Mouse (Mus musculus): Measurements from ENCODE around the gene Mmp14. TPM values are rescaled to one million over a fixed set of nuclear protein-coding genes. Genes with fewer than 3 reads are reported as not detected.

The Mmp14 gene
- total and polyA plus RNA-seq, 2 experiments from 2014 or later: 41.8 to 46.4 TPM

DNA sequence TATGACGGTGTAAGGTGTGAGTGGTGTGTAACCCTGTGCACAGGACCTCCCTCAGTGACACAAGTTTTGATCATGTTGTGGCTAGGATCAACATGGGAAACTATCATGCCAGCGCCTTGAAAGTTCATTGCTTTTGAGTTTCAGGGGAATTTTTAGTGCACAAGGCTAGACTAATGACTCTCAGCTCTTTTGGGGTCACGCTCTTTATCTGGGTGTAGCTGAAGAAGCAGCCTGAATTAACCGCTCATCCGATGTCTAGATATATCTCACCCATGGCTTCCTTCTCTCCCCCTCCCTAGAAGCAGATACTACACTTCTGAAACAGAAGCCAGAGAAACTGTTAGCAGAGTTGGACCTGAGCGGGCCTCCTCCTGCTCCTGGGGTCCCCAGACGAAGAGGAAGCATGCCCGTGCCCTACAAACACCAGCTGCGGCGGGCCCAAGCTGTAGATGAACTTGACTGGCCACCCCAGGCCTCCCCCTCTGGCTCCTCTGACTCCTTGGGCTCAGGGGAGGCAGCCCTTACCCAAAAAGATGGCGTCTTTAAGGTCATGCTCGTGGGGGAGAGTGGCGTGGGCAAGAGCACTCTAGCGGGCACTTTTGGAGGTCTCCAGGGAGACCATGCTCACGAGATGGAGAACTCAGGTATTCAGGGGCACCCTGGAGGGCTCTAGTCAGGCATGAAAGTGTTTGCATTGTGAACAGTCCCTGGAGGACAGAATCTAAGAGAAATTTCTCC lies 45.9 kb downstream of the Mmp14 start:
- 59% methylated on average over 15 of the region's 15 CpGs for WGBS
- no peaks in the 10 kb centered on the region; the same call in 1 of the 2 replicates for H3K36me3 ChIP-seq (ENCODE audit: insufficient read depth, low read length)
- H3K4me1 ChIP-seq (ENCODE audit: insufficient read depth, low read length): peaks cover 9% of the 10 kb centered on the region
- H3K4me2 ChIP-seq (ENCODE audit: low read depth, low read length, poor library complexity, severe bottlenecking): peak overlapping the region; percentile 85
- no peaks in the 10 kb centered on the region for H3K27me3 ChIP-seq (ENCODE audit: insufficient read depth, low read length)
- TF ChIP-seq CTCF (IDR thresholded peaks at IDR 0.05): no peak
- peak overlapping the region; percentile 74; the same call in 1 of the 2 replicates for H3K9ac ChIP-seq (replicated peaks; ENCODE audit: low read length, poor library complexity, severe bottlenecking)
- no peak overlapping the region for H3K27ac ChIP-seq (ENCODE audit: low read depth, low read length)
- no peak for DNase-seq (ENCODE audit: low spot score)
- no peaks in the 10 kb centered on the region for H3K9me3 ChIP-seq (ENCODE audit: low read length)
- H3K4me3 ChIP-seq (ENCODE audit: low read depth, low read length): peak overlapping the region; percentile 63
- no peak for ATAC-seq (ENCODE audit: low FRiP score)

DNA sequence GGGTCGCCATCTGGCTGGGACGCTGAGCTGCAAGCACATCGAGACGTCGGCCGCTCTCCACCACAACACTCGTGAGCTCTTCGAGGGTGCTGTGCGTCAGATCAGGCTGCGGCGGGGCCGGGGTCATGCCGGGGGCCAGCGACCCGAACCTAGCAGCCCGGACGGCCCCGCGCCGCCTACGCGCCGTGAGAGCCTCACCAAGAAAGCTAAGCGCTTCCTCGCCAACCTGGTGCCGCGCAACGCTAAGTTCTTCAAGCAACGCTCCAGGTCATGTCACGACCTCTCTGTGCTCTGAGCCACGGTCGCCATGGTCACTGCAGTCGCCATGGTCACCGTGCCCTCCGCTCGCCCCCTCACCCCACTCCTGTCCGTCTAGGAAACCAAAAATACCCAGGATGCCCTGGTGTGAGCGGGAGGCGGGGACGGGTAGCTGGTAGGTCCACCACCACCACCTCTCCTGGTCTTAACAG lies 48.1 kb downstream of the Mmp14 start:
- 11% methylated on average over 40 of the region's 40 CpGs for WGBS
- no peak for TF ChIP-seq CTCF (IDR thresholded peaks at IDR 0.05)
- Histone ChIP-seq H3K4me3 (ENCODE audit: low read depth, low read length) (peak overlapping the region; percentile 25), H3K9me3 (ENCODE audit: low read length) (no peaks in the 10 kb centered on the region), H3K27me3 (ENCODE audit: insufficient read depth, low read length) (no peaks in the 10 kb centered on the region), H3K4me1 (ENCODE audit: insufficient read depth, low read length) (peaks cover 9% of the 10 kb centered on the region), H3K27ac (ENCODE audit: low read depth, low read length) (no peak overlapping the region), H3K9ac (replicated peaks; ENCODE audit: low read length, poor library complexity, severe bottlenecking) (peak overlapping the region; percentile 52), H3K36me3 (ENCODE audit: insufficient read depth, low read length) (no peaks in the 10 kb centered on the region; the same call in 1 of the 2 replicates), H3K4me2 (ENCODE audit: low read depth, low read length, poor library complexity, severe bottlenecking) (peak overlapping the region; percentile 49)
- DNase-seq (ENCODE audit: low spot score) (peak; percentile 19), ATAC-seq (ENCODE audit: low FRiP score) (no peak)

DNA sequence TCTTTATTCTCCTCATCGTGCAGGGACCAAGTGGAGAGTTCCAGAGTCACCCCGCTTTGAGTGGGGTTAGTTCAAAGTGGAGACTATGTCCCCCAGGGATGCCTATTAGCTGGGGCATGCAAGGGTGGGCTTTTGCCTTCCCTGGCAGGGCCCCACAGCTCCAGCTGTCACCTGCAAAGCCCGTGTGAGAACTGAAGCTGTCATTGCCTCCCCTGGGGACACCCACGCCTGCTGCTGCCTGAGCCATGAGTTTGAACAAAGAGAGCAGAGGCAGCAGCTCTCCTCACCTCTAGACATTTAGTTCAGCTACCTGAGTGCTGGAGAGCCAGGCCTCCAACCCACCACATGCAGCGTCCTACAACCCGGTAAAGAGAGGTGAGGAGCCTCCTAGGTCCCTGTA lies 49.3 kb downstream of the Mmp14 start:
- 68% methylated on average over 6 of the region's 6 CpGs for WGBS
- Histone ChIP-seq H3K36me3 (ENCODE audit: insufficient read depth, low read length) (no peaks in the 10 kb centered on the region; the same call in 1 of the 2 replicates), H3K27me3 (ENCODE audit: insufficient read depth, low read length) (no peaks in the 10 kb centered on the region), H3K4me1 (ENCODE audit: insufficient read depth, low read length) (peaks cover 5% of the 10 kb centered on the region), H3K9me3 (ENCODE audit: low read length) (no peaks in the 10 kb centered on the region), H3K9ac (replicated peaks; ENCODE audit: low read length, poor library complexity, severe bottlenecking) (no peak overlapping the region), H3K27ac (ENCODE audit: low read depth, low read length) (no peak overlapping the region), H3K4me2 (ENCODE audit: low read depth, low read length, poor library complexity, severe bottlenecking) (no peak overlapping the region), H3K4me3 (ENCODE audit: low read depth, low read length) (no peak overlapping the region)
- TF ChIP-seq CTCF (IDR thresholded peaks at IDR 0.05): no peak
- DNase-seq (ENCODE audit: low spot score) (no peak), ATAC-seq (ENCODE audit: low FRiP score) (no peak)

DNA sequence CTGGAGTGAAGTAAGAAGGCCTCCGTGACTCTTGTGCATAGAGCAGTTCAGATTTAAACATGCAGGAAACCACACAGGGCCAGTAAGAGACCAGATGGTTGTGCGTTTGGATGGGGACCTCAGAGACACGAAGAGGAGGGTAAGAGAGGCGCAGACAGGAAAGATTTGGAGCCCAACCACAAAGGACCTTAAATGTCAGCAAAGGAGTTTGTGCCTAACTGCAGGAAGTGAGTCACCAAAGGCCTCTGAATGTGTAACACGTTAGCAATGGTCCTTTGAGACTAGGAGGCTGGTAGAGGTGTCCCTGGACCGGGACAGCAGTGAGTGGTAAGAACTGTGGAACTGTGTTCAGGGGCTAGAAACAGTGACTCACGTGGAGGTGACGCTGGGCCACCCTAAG lies 50.0 kb downstream of the Mmp14 start:
- H3K4me2 ChIP-seq (ENCODE audit: low read depth, low read length, poor library complexity, severe bottlenecking): no peak overlapping the region
- no peak for TF ChIP-seq CTCF (IDR thresholded peaks at IDR 0.05)
- DNase-seq (ENCODE audit: low spot score) (no peak), ATAC-seq (ENCODE audit: low FRiP score) (no peak)
- H3K36me3 ChIP-seq (ENCODE audit: insufficient read depth, low read length): no peaks in the 10 kb centered on the region; the same call in 1 of the 2 replicates
- H3K9ac ChIP-seq (replicated peaks; ENCODE audit: low read length, poor library complexity, severe bottlenecking): no peak overlapping the region
- H3K4me3 ChIP-seq (ENCODE audit: low read depth, low read length): no peak overlapping the region
- H3K4me1 ChIP-seq (ENCODE audit: insufficient read depth, low read length): peaks cover 5% of the 10 kb centered on the region
- H3K9me3 ChIP-seq (ENCODE audit: low read length): no peaks in the 10 kb centered on the region
- WGBS: 80% methylated on average over 8 of the region's 8 CpGs
- no peaks in the 10 kb centered on the region for H3K27me3 ChIP-seq (ENCODE audit: insufficient read depth, low read length)
- H3K27ac ChIP-seq (ENCODE audit: low read depth, low read length): no peak overlapping the region

DNA sequence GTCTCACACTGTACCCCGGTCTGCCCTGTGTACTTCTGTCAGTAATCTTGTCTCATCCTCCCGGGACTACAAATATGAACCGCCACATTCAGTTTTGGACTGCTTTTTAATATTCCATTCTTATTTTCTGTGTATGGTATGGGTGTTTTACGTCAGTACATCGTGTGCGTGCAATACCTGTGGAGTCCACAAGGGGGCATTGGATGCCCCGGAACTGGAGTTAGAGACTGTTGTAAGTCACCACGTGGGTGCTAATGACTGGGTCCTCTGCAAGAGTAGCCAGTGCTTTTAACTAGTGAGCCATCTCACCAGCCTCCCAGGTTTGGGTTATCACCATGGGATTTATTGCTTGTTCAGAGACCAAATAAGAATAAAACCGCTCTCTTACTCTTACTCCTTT lies 51.1 kb downstream of the Mmp14 start:
- ATAC-seq (ENCODE audit: low FRiP score) (no peak), DNase-seq (ENCODE audit: low spot score) (peak; percentile 38)
- H3K36me3 ChIP-seq (ENCODE audit: insufficient read depth, low read length): no peaks in the 10 kb centered on the region; the same call in 1 of the 2 replicates
- peaks cover 2% of the 10 kb centered on the region; the same call in 1 of the 2 replicates for H3K4me1 ChIP-seq (ENCODE audit: insufficient read depth, low read length)
- no peaks in the 10 kb centered on the region for H3K9me3 ChIP-seq (ENCODE audit: low read length)
- no peak overlapping the region for H3K9ac ChIP-seq (replicated peaks; ENCODE audit: low read length, poor library complexity, severe bottlenecking)
- H3K4me2 ChIP-seq (ENCODE audit: low read depth, low read length, poor library complexity, severe bottlenecking): no peak overlapping the region
- no peak overlapping the region for H3K27ac ChIP-seq (ENCODE audit: low read depth, low read length)
- WGBS: 42% methylated on average over 9 of the region's 9 CpGs
- no peak overlapping the region for H3K4me3 ChIP-seq (ENCODE audit: low read depth, low read length)
- no peaks in the 10 kb centered on the region for H3K27me3 ChIP-seq (ENCODE audit: insufficient read depth, low read length)
- peak; percentile 70 for TF ChIP-seq CTCF (IDR thresholded peaks at IDR 0.05)

DNA sequence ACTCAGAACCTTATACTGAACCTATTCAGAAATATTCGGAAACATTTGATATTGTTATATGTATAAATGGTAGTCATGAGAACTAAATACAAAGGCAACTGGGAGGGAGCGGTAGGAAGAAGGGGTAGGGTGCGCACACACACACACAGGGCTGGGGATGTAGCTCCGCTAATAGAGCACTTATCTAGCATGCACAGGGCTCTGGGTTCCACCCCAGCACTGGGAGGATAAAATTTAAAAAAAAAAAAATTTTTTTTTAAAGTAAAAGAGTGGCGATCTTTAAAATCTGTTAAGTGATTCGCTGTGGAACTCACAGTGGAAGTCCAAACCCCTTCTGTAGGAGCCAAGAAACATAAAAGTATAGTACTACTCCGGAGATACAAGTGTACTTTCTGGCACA lies 54.5 kb downstream of the Mmp14 start:
- no peak for DNase-seq (ENCODE audit: low spot score)
- no peak for ATAC-seq (ENCODE audit: low FRiP score)
- 94% methylated on average over 7 of the region's 7 CpGs for WGBS
- no peak overlapping the region for H3K4me3 ChIP-seq (ENCODE audit: low read depth, low read length)
- no peak overlapping the region for H3K27ac ChIP-seq (ENCODE audit: low read depth, low read length)
- TF ChIP-seq CTCF (IDR thresholded peaks at IDR 0.05): no peak
- H3K36me3 ChIP-seq (ENCODE audit: insufficient read depth, low read length): no peaks in the 10 kb centered on the region; the same call in 1 of the 2 replicates
- H3K9ac ChIP-seq (replicated peaks; ENCODE audit: low read length, poor library complexity, severe bottlenecking): no peak overlapping the region
- H3K4me2 ChIP-seq (ENCODE audit: low read depth, low read length, poor library complexity, severe bottlenecking): no peak overlapping the region
- H3K27me3 ChIP-seq (ENCODE audit: insufficient read depth, low read length): no peaks in the 10 kb centered on the region
- H3K4me1 ChIP-seq (ENCODE audit: insufficient read depth, low read length): no peaks in the 10 kb centered on the region
- no peaks in the 10 kb centered on the region for H3K9me3 ChIP-seq (ENCODE audit: low read length)
